Mouse (Mus musculus) lung, postnatal 14 days (tissue): ENCODE measurements around the gene Clmn.

Experiments used
- DNase-seq: peaks from one replicate; pipeline ENCODE4 v3.0.0; 2021

The Clmn gene

GRCm38 (mm10) chr12:104864439-104865165, at the start of gene Clmn:
Clmn (minus strand) TSS chr12:104865076.
- peak; percentile 18 for DNase-seq

- no peak for DNase-seq
Observed at GRCm38 (mm10) chr12:104912990-104913389, 48.1 kb upstream of the Clmn start.

- no peak for DNase-seq
Observed at GRCm38 (mm10) chr12:104912281-104912933, 47.5 kb upstream of the Clmn start.

- no peak for DNase-seq
Observed at GRCm38 (mm10) chr12:104909750-104910149, 44.9 kb upstream of the Clmn start.

GRCm38 (mm10) chr12:104908986-104909385, 44.1 kb upstream of the Clmn start:
- no peak for DNase-seq

- no peak for DNase-seq
Observed at GRCm38 (mm10) chr12:104908024-104908781, 43.3 kb upstream of the Clmn start.

- DNase-seq, result no peak
Observed at GRCm38 (mm10) chr12:104907133-104907532, 42.3 kb upstream of the Clmn start.

GRCm38 (mm10) chr12:104904138-104904537, 39.3 kb upstream of the Clmn start:
- DNase-seq, result no peak

- DNase-seq, result no peak
Observed at GRCm38 (mm10) chr12:104902392-104903053, 37.6 kb upstream of the Clmn start.

- DNase-seq, result no peak
Observed at GRCm38 (mm10) chr12:104901320-104901719, 36.4 kb upstream of the Clmn start.

GRCm38 (mm10) chr12:104899835-104900234, 35.0 kb upstream of the Clmn start:
- no peak for DNase-seq

- DNase-seq, result no peak
Observed at GRCm38 (mm10) chr12:104899161-104899560, 34.3 kb upstream of the Clmn start.

- no peak for DNase-seq
Observed at GRCm38 (mm10) chr12:104898718-104899117, 33.8 kb upstream of the Clmn start.

GRCm38 (mm10) chr12:104897051-104897618, 32.3 kb upstream of the Clmn start:
- DNase-seq, result no peak

- DNase-seq, result no peak
Observed at GRCm38 (mm10) chr12:104896640-104897039, 31.8 kb upstream of the Clmn start.

- no peak for DNase-seq
Observed at GRCm38 (mm10) chr12:104892245-104892644, 27.4 kb upstream of the Clmn start.

GRCm38 (mm10) chr12:104890066-104890465, 25.2 kb upstream of the Clmn start:
- DNase-seq, result no peak

- DNase-seq, result no peak
Observed at GRCm38 (mm10) chr12:104886104-104886503, 21.2 kb upstream of the Clmn start.

GRCm38 (mm10) chr12:104882533-104882932, 17.7 kb upstream of the Clmn start:
- DNase-seq, result no peak

GRCm38 (mm10) chr12:104882061-104882460, 17.2 kb upstream of the Clmn start:
- no peak for DNase-seq

- DNase-seq, result no peak
Observed at GRCm38 (mm10) chr12:104881518-104882060, 16.7 kb upstream of the Clmn start.

- DNase-seq, result no peak
Observed at GRCm38 (mm10) chr12:104880367-104880766, 15.5 kb upstream of the Clmn start.

- no peak for DNase-seq
Observed at GRCm38 (mm10) chr12:104879577-104879989, 14.7 kb upstream of the Clmn start.
